Mouse (Mus musculus) adrenal gland, adult (tissue): ENCODE measurements at regions not wholly inside any gene's neighbourhood (a gene's known extent, or its start where the extent isn't known, plus 50 kb on each side); places are given as distances from the start of the nearest gene placed in this dataset.

Experiments
- DNase-seq, 2 experiments: peaks; one replicate each; pipeline ENCODE4 v3.0.0; 2022 to 2023; ENCODE audit warnings: low spot score in 1 of 2; ENCODE audit not compliant: inconsistent age in 2 of 2

DNA sequence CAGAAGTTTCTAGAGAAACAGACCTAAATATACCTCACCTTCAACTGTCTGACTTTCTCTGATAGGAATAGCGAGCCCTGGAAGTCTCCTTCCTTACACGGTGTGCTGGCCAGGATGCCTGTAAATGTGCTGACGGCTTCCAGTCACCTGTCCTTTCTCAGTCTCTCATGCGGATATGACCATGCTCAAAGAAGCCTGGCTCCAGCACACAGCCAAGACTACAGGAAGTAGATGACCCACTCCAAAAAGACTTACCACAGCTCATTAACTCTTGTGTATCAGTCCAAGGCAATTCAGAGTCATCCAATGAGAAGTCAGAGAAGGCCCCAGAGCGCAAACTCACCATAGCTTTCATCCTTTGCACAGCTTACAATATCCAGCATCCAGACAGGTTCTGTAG, 186.3 kb downstream of the Synb start:
- no peak for DNase-seq

DNA sequence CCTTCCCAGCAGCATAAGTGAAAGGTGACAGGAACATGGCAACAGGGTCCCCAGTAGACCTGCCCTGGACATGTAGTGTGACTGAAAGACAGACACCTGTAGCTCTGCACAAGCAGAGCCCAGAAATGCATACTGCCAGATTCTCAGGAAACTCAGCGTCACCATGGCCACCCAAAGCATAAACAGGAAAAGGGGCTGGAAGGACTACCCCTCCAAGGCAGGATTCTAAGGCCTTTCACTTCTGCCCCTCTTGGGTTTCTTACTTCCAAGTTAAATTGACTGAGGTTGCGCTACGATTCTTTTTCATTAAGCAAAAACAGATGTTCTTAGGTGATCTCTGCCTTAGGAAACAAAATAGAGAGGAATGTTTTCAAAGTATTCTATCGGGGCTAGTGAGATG, 189.5 kb downstream of the Synb start:
- DNase-seq, result no peak

DNA sequence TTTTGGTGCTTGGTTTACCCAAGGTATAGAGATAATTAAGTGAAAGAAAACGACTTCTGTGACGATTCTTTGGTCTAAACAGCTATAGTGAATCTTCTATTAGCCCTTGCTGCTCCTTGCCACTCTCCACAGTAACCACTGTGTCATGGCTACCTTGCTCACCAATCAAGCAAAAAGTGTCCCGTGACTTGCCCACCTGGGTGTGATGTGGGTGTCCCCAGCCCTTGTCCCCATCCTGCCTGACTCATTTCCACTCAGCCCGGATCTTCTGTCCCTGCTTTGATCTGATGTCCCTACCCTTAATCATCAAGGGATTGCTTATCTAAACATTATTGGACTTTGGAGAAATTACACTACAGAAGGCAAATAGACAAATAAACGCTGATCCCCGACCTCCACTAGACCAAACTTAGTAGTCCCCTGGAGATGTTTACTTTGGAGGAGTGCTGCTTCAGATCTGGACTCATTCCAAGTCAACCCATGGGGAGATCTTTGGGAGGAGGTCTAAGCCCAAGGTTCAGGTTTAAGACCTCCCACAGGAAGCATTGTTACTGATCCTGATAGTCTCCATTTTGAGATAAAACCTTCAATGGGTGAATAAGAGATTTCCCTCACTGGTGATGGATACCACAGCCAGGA, 190.6 kb downstream of the Synb start:
- DNase-seq, result no peak

DNA sequence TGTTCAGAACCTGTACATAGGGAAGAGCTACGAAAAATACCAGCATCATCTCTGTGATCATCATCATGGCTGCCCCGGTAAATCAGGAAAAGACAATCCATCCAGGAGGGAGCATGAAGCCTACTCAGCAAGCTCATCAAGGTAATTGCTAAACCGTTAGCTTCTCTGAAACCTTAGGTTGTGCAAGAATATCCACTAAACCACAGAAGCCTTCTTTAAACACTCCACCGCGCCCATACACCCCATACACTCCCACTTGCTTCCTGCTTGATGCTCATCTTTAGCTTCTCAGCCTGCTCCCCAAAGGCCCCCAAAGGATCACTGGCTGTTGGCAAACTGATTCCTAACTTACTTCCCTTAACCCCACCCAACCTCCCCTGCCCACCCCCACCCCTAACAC, 193.2 kb downstream of the Synb start:
- no peak for DNase-seq

DNA sequence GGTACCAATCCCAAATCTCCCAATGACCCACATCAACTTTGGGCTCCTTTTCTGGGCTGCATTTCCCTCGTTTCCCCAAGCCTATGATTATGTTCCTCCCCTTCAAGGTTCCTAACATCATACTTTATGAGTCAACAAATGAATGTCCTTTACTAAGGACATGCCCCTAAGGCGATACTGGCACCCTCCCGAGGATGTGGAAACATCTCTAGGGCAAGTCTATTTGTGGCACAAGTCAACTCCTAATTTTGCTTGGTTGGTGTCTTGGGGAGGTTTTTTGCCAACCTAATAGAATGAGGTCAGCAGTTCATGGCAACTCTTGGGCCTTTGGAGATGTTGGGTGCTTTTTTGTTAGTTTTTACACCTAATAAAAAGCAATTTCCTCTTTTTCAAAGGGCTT, 198.5 kb downstream of the Synb start:
- DNase-seq, result peak; percentile 22 to 81
